Mouse (Mus musculus) pancreas, adult 10 weeks (tissue): ENCODE results near the gene Actl6a. TPM values are rescaled to one million over a fixed set of nuclear protein-coding genes. Genes with fewer than 3 reads are reported as not detected.

Experiments
- polyA plus RNA-seq: library from polyadenylated mRNA; stranded (reverse); fragments of 350-450 nt; fragmentation: Illumina TruSeq; extraction: RNeasy Lipid Tissue Mini Kit (QIAGEN cat#74804); gene quantifications from one replicate; pipeline ENCODE4 v1.2.3, GENCODE M21; 2015; ENCODE audit warnings: low read depth, low replicate concordance; ENCODE audit not compliant: insufficient read depth

The Actl6a gene
- 8.1 TPM for polyA plus RNA-seq

DNA sequence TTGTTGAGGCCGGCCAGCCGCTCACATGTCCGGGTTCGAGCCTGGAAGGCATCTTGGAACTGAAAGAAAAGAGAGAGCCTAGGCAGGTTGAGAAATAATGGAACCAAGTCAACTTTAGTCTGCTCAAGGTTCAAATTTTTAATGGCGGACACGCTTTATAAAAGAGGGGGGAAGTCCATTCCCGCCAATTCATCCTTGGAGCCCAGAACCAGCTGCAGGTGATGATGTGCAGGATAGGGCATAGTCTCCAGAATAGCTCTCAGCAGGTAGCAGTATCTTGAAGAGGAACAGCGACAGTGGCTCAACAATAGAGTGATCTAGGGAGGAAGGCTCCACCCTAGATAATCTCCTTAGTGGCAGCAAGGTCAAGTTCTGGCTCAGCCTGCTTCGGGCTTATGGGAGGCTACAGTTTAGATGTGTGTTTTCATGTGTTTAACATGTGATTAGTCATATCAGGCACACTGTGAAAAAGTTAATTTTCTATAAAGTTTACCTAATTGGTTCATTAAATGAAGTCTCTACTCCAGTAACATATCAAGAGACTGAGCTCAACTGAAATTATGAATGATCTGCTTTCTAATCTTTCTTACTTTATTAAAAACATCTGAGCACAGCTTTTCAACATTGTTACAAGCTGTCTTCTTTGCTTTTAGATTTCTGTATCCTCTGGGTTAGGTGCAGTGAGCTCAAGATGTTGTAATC lies at the start of gene Actl6a:
Actl6a (plus strand) TSS at position 652 of the 702 bp plus-strand sequence.

DNA sequence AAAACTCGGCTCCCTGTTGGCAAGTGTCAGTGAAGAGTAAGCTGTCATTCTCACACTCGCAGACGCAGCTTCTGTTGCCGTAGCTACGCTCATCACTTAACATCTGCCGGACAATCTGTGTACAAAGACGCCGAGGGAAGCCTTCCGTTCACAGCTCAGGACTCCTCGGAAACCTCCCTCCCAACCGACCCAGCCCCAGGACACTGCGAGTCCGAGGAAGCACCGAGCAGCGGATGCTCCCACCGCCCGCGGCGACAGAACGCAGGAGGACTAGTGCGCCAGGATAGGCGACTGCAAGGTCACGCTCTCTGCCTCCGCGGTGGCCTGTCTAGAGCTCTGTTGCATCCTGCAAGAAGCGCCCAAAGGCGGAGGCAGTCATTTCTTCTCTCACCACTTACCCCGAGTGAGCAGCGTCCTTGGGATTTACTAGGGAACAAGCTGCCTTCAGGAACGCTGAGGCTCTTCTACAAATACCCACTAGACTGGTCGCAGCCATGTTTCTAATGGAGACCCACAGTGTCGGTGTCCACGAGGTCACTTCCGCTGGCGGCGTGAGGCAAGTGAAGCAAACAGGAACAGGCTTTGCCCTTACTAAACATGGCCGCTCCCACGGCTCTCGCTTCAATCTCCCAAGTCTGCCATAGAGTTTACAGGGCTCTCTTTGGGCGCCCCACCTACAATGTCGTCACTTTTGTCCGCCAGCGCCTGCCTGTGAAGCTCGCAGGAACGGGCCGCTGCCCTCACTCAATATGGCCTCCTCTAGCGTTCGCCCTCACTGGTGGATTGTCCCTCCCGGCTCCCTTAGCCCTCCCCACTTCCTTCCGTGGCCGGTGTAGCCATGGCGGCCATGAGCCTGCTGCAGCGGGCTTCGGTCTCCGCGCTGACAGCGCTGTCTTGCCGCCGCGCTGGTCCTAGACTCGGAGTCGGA lies 30.4 kb downstream of the Actl6a start, which contains the start of gene Ndufb5:
Ndufb5 (plus strand) TSS at position 747 of the 928 bp plus-strand sequence.

DNA sequence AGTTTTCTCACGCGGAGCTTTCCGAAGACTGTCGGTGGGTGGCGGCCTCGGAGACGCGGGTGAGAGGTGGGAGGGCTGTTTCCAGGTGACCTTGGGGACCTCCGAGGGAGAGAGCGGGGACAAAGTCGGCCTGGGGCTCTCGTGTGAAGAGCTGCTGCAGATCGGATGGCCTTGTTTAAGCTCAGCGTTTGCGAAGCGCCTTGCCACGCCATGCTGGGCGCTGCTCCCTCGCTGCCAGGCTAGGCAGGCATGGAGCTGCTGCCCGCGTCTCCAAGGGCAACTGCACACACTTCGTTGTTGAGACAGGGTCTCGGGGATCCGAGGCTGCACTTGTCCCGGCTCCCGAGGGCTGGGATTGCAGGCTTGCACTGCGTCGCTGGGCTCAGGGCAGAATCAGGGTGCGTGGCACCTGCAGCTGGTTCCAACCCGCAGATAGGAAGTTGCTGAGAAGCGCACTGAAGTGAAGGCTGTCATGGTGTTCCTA lies 31.1 kb downstream of the Actl6a start, which contains the start of gene Mrpl47:
Mrpl47 (minus strand) TSS at position 434 of the 484 bp plus-strand sequence.

Other genes starting within 250 kb of the Actl6a start
- not detected for gene Kcnmb3, start 214.1 kb upstream of the Actl6a start, polyA plus RNA-seq
- 15.3 TPM for gene Zfp639, start 196.0 kb upstream of the Actl6a start, polyA plus RNA-seq
- gene Mfn1, start 176.8 kb upstream of the Actl6a start, polyA plus RNA-seq, result 13.7 TPM
- 2.8 TPM for gene Gnb4, start 89.7 kb upstream of the Actl6a start, polyA plus RNA-seq
- gene Ndufb5, start 30.7 kb downstream of the Actl6a start, polyA plus RNA-seq, result 35.1 TPM
- gene Mrpl47, start 31.3 kb downstream of the Actl6a start, polyA plus RNA-seq, result 8.2 TPM
- 0.20 TPM for gene Usp13, start 111.2 kb downstream of the Actl6a start, polyA plus RNA-seq